Mouse (Mus musculus) embryonic fibroblast, embryonic 13.5 days (primary cell): ENCODE measurements around the gene Taf15.

Experiments used
- CTCF ChIP-seq: IDR thresholded peaks from 2 replicates; pipeline ENCODE4 v1.5.1; 2011; ENCODE audit warnings: mild to moderate bottlenecking, control low read depth, low read length, moderate library complexity, borderline replicate concordance; ENCODE audit not compliant: insufficient read depth
- POLR2A ChIP-seq: IDR thresholded peaks from 2 replicates; pipeline ENCODE4 v1.6.1; 2011; ENCODE audit warnings: low read depth, mild to moderate bottlenecking, control low read depth, low read length, moderate library complexity

GRCm38 (mm10) chr11:83517153-83517552 lies 44.3 kb downstream of the Taf15 start:
- TF ChIP-seq CTCF: no peak
- no peak for TF ChIP-seq POLR2A
